Mouse (Mus musculus): ENCODE results near the gene Pla2g3. TPM values are rescaled to one million over a fixed set of nuclear protein-coding genes. Genes with fewer than 3 reads are reported as not detected.

The Pla2g3 gene
- polyA plus RNA-seq, 1 experiment from 2014 or later = 3.9 TPM

DNA sequence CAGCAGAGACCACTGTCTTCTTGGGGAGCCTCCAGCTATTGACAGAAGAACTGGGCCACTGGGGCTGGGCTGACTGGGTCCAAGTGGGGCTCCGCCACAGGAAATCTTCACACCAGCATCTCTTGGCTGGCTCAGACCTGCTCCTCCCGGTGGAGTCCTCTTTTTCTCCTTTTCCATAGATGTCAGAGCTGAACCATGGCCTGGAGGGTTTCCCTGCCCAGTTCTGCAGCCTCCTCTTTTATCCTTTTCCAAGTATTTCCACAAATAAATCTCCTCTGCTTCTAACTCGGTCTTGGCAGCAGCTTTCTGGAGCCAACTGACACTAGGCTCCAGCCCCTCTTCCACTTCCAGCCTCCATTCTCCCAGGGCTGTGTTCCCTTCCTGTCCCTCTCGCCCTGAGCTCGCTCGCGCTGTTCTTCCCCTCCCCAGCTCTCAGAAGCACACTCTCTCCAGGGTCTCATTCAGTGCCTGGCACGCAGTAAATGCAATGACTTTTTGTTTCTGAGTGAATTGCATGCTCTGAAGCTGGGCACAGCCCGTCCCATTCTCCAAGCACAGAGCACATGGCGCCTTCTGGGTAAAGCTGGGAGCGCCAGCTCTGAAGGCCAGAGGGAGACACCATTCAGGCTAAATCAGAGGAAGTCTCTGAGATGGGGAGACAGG is 4.0 kb upstream of the Pla2g3 start:
- H3K27ac ChIP-seq (ENCODE audit: low read length) = no peak overlapping the region
- no peaks in the 10 kb centered on the region for H3K27me3 ChIP-seq (ENCODE audit: control insufficient read depth, insufficient read depth, low read depth, low read length)
- no peak overlapping the region for H3K4me2 ChIP-seq (ENCODE audit: low read length)
- WGBS = 54% methylated on average over 11 of the region's 11 CpGs
- no peak overlapping the region for H3K9ac ChIP-seq (ENCODE audit: low read depth, low read length)
- no peak overlapping the region for H3K4me3 ChIP-seq (ENCODE audit: low read depth, low read length)
- H3K36me3 ChIP-seq (ENCODE audit: control insufficient read depth, insufficient read depth, low read length) = no peaks in the 10 kb centered on the region
- H3K9me3 ChIP-seq (replicated peaks; ENCODE audit: control insufficient read depth, low read length, poor library complexity, severe bottlenecking) = no peaks in the 10 kb centered on the region
- peak; percentile 76 for ATAC-seq
- H3K4me1 ChIP-seq (ENCODE audit: control insufficient read depth, insufficient read depth, low read length) = no peaks in the 10 kb centered on the region; the same call in 1 of the 2 replicates

DNA sequence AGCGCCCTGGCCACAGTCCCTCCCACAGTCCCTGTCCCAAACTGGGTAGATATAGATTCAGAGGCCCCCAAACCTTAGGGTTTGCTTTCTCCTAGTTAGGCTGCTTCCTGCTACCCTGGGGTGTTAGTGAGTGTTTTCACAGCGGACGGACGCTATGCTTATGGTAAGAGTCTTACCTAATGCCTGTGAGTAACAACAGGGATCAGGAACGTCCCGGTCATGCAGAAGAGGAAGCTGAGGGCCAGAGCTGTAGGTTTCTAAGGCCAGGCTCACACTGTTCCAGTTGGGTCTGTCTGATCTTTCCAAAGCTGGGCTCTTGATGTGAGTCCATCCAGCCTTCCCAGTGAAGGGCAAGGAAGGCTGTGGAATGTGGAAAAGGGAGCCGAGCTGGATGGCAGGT is 1.7 kb upstream of the Pla2g3 start:
- Histone ChIP-seq H3K36me3 (ENCODE audit: control insufficient read depth, insufficient read depth, low read length) (no peaks in the 10 kb centered on the region), H3K4me3 (ENCODE audit: low read depth, low read length) (no peak overlapping the region), H3K4me2 (ENCODE audit: low read length) (no peak overlapping the region), H3K9me3 (replicated peaks; ENCODE audit: control insufficient read depth, low read length, poor library complexity, severe bottlenecking) (no peaks in the 10 kb centered on the region), H3K4me1 (ENCODE audit: control insufficient read depth, insufficient read depth, low read length) (no peaks in the 10 kb centered on the region; the same call in 1 of the 2 replicates), H3K27ac (ENCODE audit: low read length) (no peak overlapping the region), H3K27me3 (ENCODE audit: control insufficient read depth, insufficient read depth, low read depth, low read length) (no peaks in the 10 kb centered on the region), H3K9ac (ENCODE audit: low read depth, low read length) (no peak overlapping the region)
- ATAC-seq = no peak
- 75% methylated on average over 7 of the region's 7 CpGs for WGBS

DNA sequence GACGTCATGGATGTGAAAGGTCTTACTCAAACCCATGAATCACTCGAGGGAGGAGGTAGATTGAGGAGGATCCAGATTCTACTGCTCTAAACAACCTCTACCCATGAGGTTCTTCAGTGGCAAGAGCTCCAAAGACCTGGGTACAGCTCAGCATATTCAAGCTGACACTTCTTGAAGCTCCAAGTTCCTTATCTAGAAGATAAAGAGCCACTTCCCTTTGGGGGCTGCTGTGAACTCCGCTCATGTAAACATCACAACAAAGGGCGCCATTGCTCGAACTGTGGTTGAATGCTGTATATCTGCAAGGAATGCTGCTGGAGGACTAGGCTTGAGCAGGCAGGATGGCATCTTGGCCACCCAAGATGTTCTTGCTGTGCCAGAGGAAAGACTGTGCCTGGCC is 952 bp downstream of the Pla2g3 start:
- H3K4me3 ChIP-seq (ENCODE audit: low read depth, low read length) = no peak overlapping the region
- ATAC-seq = no peak
- no peaks in the 10 kb centered on the region for H3K36me3 ChIP-seq (ENCODE audit: control insufficient read depth, insufficient read depth, low read length)
- no peaks in the 10 kb centered on the region for H3K27me3 ChIP-seq (ENCODE audit: control insufficient read depth, insufficient read depth, low read depth, low read length)
- H3K27ac ChIP-seq (ENCODE audit: low read length) = no peak overlapping the region
- H3K9ac ChIP-seq (ENCODE audit: low read depth, low read length) = no peak overlapping the region
- no peaks in the 10 kb centered on the region for H3K9me3 ChIP-seq (replicated peaks; ENCODE audit: control insufficient read depth, low read length, poor library complexity, severe bottlenecking)
- WGBS = 90% methylated on average over 5 of the region's 5 CpGs
- no peak overlapping the region for H3K4me2 ChIP-seq (ENCODE audit: low read length)
- no peaks in the 10 kb centered on the region for H3K4me1 ChIP-seq (ENCODE audit: control insufficient read depth, insufficient read depth, low read length)

DNA sequence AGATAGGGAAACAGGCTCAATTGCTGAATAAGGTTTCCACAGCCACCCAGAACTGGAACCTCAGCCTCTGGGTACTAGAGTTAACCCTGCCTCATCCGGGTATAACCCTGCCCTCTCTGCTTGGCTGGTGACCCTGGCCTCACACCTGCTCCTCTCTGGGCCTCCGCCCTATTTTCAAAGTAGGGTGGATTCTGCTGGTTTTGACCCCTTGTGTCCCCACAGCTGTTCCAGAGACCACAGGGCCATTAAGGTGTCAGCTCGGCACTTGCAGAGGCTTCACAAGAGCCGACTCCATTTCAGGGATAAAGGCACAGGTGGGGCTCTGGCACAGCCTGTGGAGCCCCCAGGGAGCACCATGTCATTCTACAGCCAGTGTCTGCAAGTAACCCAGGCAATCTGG is 4.7 kb downstream of the Pla2g3 start:
- H3K27me3 ChIP-seq (ENCODE audit: control insufficient read depth, insufficient read depth, low read depth, low read length) = no peaks in the 10 kb centered on the region

DNA sequence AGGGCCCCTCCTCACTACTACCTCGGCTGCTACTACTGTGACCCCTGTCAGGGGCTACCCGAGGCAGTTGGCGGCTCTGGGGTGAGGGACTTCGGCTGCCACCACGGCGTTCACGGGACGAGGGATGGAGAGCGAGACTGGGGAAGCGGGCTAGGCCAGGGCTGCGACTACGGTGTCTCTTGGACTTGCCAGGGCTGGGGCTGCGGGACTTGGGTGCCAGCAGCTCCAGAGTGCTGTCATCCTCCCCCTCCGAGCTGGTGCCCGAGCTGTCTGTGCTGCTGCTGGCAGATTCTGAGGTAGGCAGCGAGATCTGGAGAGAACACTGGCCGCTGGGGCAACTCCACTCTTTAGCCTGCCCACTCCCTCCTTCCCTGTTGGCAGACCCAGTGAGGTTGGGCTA is 6.8 kb downstream of the Pla2g3 start:
- H3K27ac ChIP-seq (ENCODE audit: low read length) = no peak overlapping the region
- no peak for ATAC-seq
- 84% methylated on average over 17 of the region's 17 CpGs for WGBS

More for the DNA sequence above, 4.7 kb downstream of the Pla2g3 start:
- Histone ChIP-seq H3K4me1 (ENCODE audit: control insufficient read depth, insufficient read depth, low read length) (no peaks in the 10 kb centered on the region), H3K9ac (ENCODE audit: low read depth, low read length) (no peak overlapping the region), H3K27ac (ENCODE audit: low read length) (no peak overlapping the region), H3K9me3 (replicated peaks; ENCODE audit: control insufficient read depth, low read length, poor library complexity, severe bottlenecking) (no peaks in the 10 kb centered on the region), H3K36me3 (ENCODE audit: control insufficient read depth, insufficient read depth, low read length) (no peaks in the 10 kb centered on the region), H3K4me3 (ENCODE audit: low read depth, low read length) (no peak overlapping the region), H3K4me2 (ENCODE audit: low read length) (no peak overlapping the region)
- WGBS = 79% methylated on average over 4 of the region's 4 CpGs
- ATAC-seq = no peak

DNA sequence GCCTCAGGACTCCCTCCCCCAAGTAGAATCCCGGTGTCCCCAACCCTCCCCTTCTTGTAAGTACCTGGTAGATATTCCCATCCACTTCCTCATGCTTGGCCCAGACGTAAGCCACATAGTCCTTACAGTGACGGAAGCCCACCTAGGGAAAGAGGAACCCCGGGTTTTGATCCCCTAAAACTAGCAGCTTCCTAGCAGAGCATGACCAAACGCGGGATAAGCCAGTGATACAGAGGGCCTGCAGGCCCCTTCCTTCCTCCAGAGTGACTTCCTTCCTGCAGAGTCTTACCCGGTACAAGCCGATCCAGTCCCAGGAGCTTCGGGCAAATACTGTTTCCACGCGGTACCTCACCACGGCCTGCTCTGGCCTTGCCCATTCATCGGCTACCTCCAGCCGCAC is 7.4 kb downstream of the Pla2g3 start:
- no peak overlapping the region for H3K4me2 ChIP-seq (ENCODE audit: low read length)

More for the DNA sequence above, 6.8 kb downstream of the Pla2g3 start:
- Histone ChIP-seq H3K4me3 (ENCODE audit: low read depth, low read length) (no peak overlapping the region), H3K4me2 (ENCODE audit: low read length) (no peak overlapping the region), H3K9ac (ENCODE audit: low read depth, low read length) (no peak overlapping the region), H3K27me3 (ENCODE audit: control insufficient read depth, insufficient read depth, low read depth, low read length) (no peaks in the 10 kb centered on the region), H3K9me3 (replicated peaks; ENCODE audit: control insufficient read depth, low read length, poor library complexity, severe bottlenecking) (no peaks in the 10 kb centered on the region), H3K36me3 (ENCODE audit: control insufficient read depth, insufficient read depth, low read length) (no peaks in the 10 kb centered on the region), H3K4me1 (ENCODE audit: control insufficient read depth, insufficient read depth, low read length) (no peaks in the 10 kb centered on the region)

DNA sequence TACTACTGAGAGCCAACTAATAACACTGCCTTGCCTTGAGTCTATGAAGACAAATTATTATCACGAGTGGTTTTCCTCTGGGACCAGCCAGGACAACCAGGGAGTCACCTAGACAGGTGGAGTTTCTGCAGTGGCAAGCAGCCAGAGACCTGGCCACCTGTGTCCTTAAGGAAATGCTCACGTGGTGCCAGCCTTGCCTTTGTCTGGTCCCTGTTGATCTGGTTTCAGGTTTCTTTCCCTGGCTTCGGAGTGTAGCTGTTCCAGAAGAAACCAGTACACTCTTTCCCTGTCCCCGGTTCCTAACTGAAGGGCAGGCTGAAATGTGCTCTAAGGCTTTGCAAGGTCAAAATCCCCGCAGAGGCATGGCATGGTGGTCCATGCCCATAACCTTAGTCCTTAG is 8.7 kb downstream of the Pla2g3 start:
- H3K27ac ChIP-seq (ENCODE audit: low read length) = no peak overlapping the region
- 56% methylated on average over 5 of the region's 5 CpGs for WGBS
- H3K9me3 ChIP-seq (replicated peaks; ENCODE audit: control insufficient read depth, low read length, poor library complexity, severe bottlenecking) = no peaks in the 10 kb centered on the region
- H3K4me2 ChIP-seq (ENCODE audit: low read length) = no peak overlapping the region
- no peak for ATAC-seq
- H3K4me1 ChIP-seq (ENCODE audit: control insufficient read depth, insufficient read depth, low read length) = no peaks in the 10 kb centered on the region
- H3K9ac ChIP-seq (ENCODE audit: low read depth, low read length) = no peak overlapping the region
- H3K4me3 ChIP-seq (ENCODE audit: low read depth, low read length) = no peak overlapping the region
- H3K27me3 ChIP-seq (ENCODE audit: control insufficient read depth, insufficient read depth, low read depth, low read length) = no peaks in the 10 kb centered on the region
- H3K36me3 ChIP-seq (ENCODE audit: control insufficient read depth, insufficient read depth, low read length) = no peaks in the 10 kb centered on the region

More for the DNA sequence above, 7.4 kb downstream of the Pla2g3 start:
- Histone ChIP-seq H3K4me1 (ENCODE audit: control insufficient read depth, insufficient read depth, low read length) (no peaks in the 10 kb centered on the region), H3K27me3 (ENCODE audit: control insufficient read depth, insufficient read depth, low read depth, low read length) (no peaks in the 10 kb centered on the region), H3K9ac (ENCODE audit: low read depth, low read length) (no peak overlapping the region), H3K9me3 (replicated peaks; ENCODE audit: control insufficient read depth, low read length, poor library complexity, severe bottlenecking) (no peaks in the 10 kb centered on the region), H3K36me3 (ENCODE audit: control insufficient read depth, insufficient read depth, low read length) (no peaks in the 10 kb centered on the region), H3K27ac (ENCODE audit: low read length) (no peak overlapping the region), H3K4me3 (ENCODE audit: low read depth, low read length) (no peak overlapping the region)
- 94% methylated on average over 14 of the region's 14 CpGs for WGBS
- ATAC-seq = no peak

DNA sequence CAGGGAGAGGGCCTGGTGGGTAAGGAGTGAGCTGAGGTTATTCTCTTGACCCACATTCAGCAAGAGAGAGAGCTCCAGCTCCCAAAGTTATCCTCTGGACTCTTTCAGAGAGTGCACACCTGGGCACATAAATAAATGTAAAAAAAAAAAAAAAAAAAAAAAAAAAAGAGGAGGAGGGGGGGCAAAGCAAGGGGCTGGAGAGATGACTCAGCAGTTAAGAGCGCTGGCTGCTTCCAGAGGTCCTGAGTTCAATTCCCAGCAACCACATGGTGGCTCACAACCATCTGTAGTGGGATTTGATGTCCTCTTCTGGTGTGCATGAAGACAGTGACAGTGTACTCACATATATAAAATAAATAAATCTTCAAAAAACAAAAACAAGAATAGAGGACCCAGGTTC is 9.2 kb downstream of the Pla2g3 start:
- no peak for ATAC-seq
- H3K9me3 ChIP-seq (replicated peaks; ENCODE audit: control insufficient read depth, low read length, poor library complexity, severe bottlenecking) = no peaks in the 10 kb centered on the region
- H3K4me2 ChIP-seq (ENCODE audit: low read length) = no peak overlapping the region
- no peak overlapping the region for H3K9ac ChIP-seq (ENCODE audit: low read depth, low read length)
- 94% methylated on average over 1 of the region's 1 CpGs for WGBS
- H3K4me1 ChIP-seq (ENCODE audit: control insufficient read depth, insufficient read depth, low read length) = no peaks in the 10 kb centered on the region
- H3K36me3 ChIP-seq (ENCODE audit: control insufficient read depth, insufficient read depth, low read length) = no peaks in the 10 kb centered on the region
- no peak overlapping the region for H3K27ac ChIP-seq (ENCODE audit: low read length)
- H3K27me3 ChIP-seq (ENCODE audit: control insufficient read depth, insufficient read depth, low read depth, low read length) = no peaks in the 10 kb centered on the region
- no peak overlapping the region for H3K4me3 ChIP-seq (ENCODE audit: low read depth, low read length)

DNA sequence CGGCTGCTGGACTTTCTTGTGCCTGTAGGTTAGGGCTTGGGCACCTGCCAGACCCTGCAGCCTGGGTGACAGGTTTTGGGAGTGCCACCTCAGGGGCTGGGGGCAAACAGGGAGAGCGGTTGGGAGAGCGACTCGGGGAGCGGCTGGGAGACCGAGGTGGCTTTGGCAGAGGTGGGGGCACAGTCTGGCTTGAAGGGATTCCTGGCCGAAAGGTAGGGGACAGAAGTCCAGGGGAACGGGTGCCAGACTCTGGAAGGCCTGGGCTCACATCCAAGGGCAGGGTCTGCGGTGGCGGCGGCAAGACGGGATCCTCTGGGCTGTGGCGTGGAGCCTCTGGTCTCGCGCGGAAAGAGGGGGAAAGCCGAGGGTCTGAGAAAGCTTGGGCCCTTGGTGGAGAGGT is 14.0 kb downstream of the Pla2g3 start:
- no peak overlapping the region for H3K4me3 ChIP-seq (ENCODE audit: low read depth, low read length)
- H3K27me3 ChIP-seq (ENCODE audit: control insufficient read depth, insufficient read depth, low read depth, low read length) = no peaks in the 10 kb centered on the region
- 86% methylated on average over 17 of the region's 17 CpGs for WGBS
- no peak overlapping the region for H3K4me2 ChIP-seq (ENCODE audit: low read length)
- ATAC-seq = no peak
- no peaks in the 10 kb centered on the region for H3K36me3 ChIP-seq (ENCODE audit: control insufficient read depth, insufficient read depth, low read length)
- no peak overlapping the region for H3K9ac ChIP-seq (ENCODE audit: low read depth, low read length)
- H3K27ac ChIP-seq (ENCODE audit: low read length) = no peak overlapping the region
- no peaks in the 10 kb centered on the region for H3K4me1 ChIP-seq (ENCODE audit: control insufficient read depth, insufficient read depth, low read length)
- H3K9me3 ChIP-seq (replicated peaks; ENCODE audit: control insufficient read depth, low read length, poor library complexity, severe bottlenecking) = no peaks in the 10 kb centered on the region
